Mouse (Mus musculus) embryonic fibroblast, embryonic 13.5 days (primary cell): Measurements from ENCODE around the gene Ppp1r21.

Experiments used
- CTCF ChIP-seq: IDR thresholded peaks from 2 replicates; pipeline ENCODE4 v1.5.1; 2011; ENCODE audit warnings: mild to moderate bottlenecking, control low read depth, low read length, moderate library complexity, borderline replicate concordance; ENCODE audit not compliant: insufficient read depth
- POLR2A ChIP-seq: IDR thresholded peaks from 2 replicates; pipeline ENCODE4 v1.6.1; 2011; ENCODE audit warnings: low read depth, mild to moderate bottlenecking, control low read depth, low read length, moderate library complexity

DNA sequence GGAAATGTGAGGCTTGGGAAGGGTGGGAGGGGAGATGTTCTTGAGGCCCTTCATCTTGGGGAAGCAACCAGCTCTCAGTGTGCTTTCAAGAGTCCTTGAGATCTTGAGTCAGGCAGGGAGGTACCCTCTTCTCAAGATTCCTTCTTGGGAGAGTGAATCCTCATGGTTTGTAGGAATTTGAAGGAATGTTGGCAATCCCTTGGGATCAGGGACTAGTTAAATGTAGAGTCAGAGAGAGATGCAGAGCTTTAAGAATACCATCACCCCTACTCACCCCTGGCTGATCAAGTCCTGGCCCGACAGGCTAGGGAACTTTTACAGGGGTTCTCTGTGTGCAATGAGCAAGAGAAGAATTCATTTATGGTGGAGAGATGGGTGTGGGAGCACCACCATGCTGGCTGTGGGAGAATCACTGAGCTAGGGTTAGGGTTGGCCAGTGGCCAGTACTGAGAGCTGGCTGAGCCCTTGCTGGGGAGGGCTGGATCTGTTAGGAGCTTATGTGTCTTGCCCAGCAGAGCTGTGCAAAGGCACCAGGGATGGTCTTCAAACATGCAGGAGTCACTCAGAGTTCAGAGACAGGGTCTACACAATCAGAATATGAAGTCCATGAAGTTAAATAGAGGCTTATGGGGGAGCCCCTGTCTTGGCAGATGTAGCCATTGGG is 85.7 kb downstream of the Ppp1r21 start:
- no peak for TF ChIP-seq CTCF
- TF ChIP-seq POLR2A = no peak
